Mouse (Mus musculus): ENCODE results near the gene Afmid. TPM values are rescaled to one million over a fixed set of nuclear protein-coding genes. Genes with fewer than 3 reads are reported as not detected.

Afmid gene
- polyA plus RNA-seq, 1 experiment, result 6.4 TPM

- no peak overlapping the region for H3K27ac ChIP-seq (ENCODE audit: insufficient read depth, low read length)
- H3K4me1 ChIP-seq (ENCODE audit: control insufficient read depth, insufficient read depth, low read length), result no peaks in the 10 kb centered on the region
- H3K4me3 ChIP-seq (ENCODE audit: insufficient read depth, low read length), result no peak overlapping the region
- TF ChIP-seq CTCF (IDR thresholded peaks at IDR 0.05; ENCODE audit: borderline replicate concordance, insufficient read depth, low read length) (no peak), POLR2A (IDR thresholded peaks at IDR 0.05; ENCODE audit: low read depth, low read length) (no peak)
These were observed 34.3 kb upstream of the Afmid start for GRCm38 (mm10) chr11:117791441-117791761.

DNA sequence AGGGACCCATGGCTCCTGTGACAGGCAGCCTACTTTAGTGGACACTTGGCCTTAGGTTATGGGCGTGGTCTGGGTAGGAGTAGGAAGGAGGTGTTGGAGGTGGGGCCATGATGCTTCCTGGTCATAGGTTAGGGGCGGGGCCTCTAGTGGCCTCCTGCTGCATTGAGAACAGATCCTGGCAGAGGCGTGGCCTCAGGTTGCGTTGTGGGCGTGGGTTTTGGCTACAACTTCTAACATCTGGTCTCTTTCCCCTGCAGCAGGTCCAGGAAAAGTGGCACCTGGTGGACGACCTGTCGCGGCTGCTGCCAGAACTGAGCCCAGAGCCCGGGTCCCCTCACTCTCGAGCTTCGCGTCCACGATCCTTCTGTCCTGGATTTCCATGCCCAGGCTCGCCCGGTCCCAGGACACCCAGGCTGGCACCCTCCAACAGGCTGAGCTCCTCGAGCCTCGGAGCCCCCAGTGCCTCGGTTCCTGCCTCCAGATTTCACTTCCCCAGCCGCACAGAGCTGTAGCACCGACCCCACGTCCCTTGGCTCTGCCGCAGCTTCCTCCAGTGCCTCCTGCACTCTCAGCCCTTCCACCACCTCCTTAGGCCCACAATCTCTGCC is 33.3 kb upstream of the Afmid start:
- Histone ChIP-seq H3K4me3 (ENCODE audit: insufficient read depth, low read length) (no peak overlapping the region), H3K4me1 (ENCODE audit: control insufficient read depth, insufficient read depth, low read length) (no peaks in the 10 kb centered on the region), H3K27ac (ENCODE audit: insufficient read depth, low read length) (no peak overlapping the region)
- TF ChIP-seq POLR2A (IDR thresholded peaks at IDR 0.05; ENCODE audit: low read depth, low read length) (no peak), CTCF (IDR thresholded peaks at IDR 0.05; ENCODE audit: borderline replicate concordance, insufficient read depth, low read length) (no peak)

DNA sequence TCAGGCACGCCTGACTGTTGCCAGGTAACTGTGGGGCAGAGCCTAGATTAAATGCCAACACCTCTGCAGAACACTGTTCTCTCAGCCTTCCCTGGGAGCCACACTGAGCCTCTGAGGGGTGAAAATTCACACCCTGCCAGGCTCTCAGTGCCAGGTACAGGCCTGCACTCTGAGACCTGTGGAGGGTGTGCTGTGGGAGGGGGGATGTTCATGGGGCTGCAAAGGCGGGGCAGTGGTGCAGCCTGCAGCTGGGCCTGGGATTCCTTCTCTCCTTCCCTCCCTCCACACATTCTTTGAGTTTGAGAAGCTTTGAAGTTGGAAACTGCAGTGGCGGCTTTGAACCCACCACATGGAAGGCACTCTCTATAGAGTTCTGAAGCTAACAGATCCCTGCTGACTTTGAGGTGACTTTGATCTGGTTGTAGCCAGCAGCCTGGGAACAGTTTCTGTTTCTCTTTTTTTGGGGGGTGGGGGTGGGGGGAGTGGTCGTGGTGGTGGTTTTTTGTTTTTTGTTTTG is 31.6 kb upstream of the Afmid start:
- Histone ChIP-seq H3K4me3 (ENCODE audit: insufficient read depth, low read length) (no peak overlapping the region), H3K27ac (ENCODE audit: insufficient read depth, low read length) (no peak overlapping the region), H3K4me1 (ENCODE audit: control insufficient read depth, insufficient read depth, low read length) (no peaks in the 10 kb centered on the region)
- TF ChIP-seq POLR2A (IDR thresholded peaks at IDR 0.05; ENCODE audit: low read depth, low read length) (no peak), CTCF (IDR thresholded peaks at IDR 0.05; ENCODE audit: borderline replicate concordance, insufficient read depth, low read length) (no peak)

DNA sequence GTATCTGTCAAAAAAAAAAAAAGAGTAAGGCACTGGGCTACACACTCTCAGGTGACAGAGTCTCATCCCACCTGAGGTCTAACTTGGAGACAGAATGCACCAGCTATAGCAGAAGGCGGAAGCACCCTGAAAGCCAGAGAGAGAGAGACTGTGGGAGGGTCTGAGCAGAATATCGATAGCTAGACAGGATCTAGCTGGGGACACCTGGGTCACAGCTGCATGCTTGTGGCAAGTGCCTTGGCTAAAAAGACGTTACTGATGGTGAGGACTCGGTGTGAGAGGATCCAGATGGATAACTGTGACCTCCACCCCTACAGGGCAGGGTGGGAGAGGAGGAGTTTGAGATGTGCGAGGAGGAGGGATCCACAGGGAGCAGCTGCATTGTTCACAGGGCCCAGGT is 28.8 kb upstream of the Afmid start:
- H3K4me3 ChIP-seq (ENCODE audit: insufficient read depth, low read length), result no peak overlapping the region
- H3K27ac ChIP-seq (ENCODE audit: insufficient read depth, low read length), result no peak overlapping the region
- H3K4me1 ChIP-seq (ENCODE audit: control insufficient read depth, insufficient read depth, low read length), result no peaks in the 10 kb centered on the region
- no peak for TF ChIP-seq POLR2A (IDR thresholded peaks at IDR 0.05; ENCODE audit: low read depth, low read length)
- no peak for TF ChIP-seq CTCF (IDR thresholded peaks at IDR 0.05; ENCODE audit: borderline replicate concordance, insufficient read depth, low read length)

GRCm38 (mm10) chr11:117797511-117798159 is 28.1 kb upstream of the Afmid start, which contains the start of gene 6030468B19Rik:
6030468B19Rik (plus strand) TSS chr11:117797660.
- Histone ChIP-seq H3K4me1 (ENCODE audit: control insufficient read depth, insufficient read depth, low read length) (no peaks in the 10 kb centered on the region), H3K4me3 (ENCODE audit: insufficient read depth, low read length) (no peak within 1 kb of the TSS), H3K27ac (ENCODE audit: insufficient read depth, low read length) (no peak within 1 kb of the TSS)
- no peak for TF ChIP-seq POLR2A (IDR thresholded peaks at IDR 0.05; ENCODE audit: low read depth, low read length)
- no peak for TF ChIP-seq CTCF (IDR thresholded peaks at IDR 0.05; ENCODE audit: borderline replicate concordance, insufficient read depth, low read length)

- no peaks in the 10 kb centered on the region for H3K4me1 ChIP-seq (ENCODE audit: control insufficient read depth, insufficient read depth, low read length)
- H3K4me3 ChIP-seq (ENCODE audit: insufficient read depth, low read length), result no peak overlapping the region
- H3K27ac ChIP-seq (ENCODE audit: insufficient read depth, low read length), result no peak overlapping the region
- TF ChIP-seq CTCF (IDR thresholded peaks at IDR 0.05; ENCODE audit: borderline replicate concordance, insufficient read depth, low read length) (no peak), POLR2A (IDR thresholded peaks at IDR 0.05; ENCODE audit: low read depth, low read length) (no peak)
These were observed 27.6 kb upstream of the Afmid start for GRCm38 (mm10) chr11:117798160-117798541.

GRCm38 (mm10) chr11:117799174-117799573 is 26.6 kb upstream of the Afmid start:
- TF ChIP-seq POLR2A (IDR thresholded peaks at IDR 0.05; ENCODE audit: low read depth, low read length), result no peak
- no peak for TF ChIP-seq CTCF (IDR thresholded peaks at IDR 0.05; ENCODE audit: borderline replicate concordance, insufficient read depth, low read length)
- no peaks in the 10 kb centered on the region for H3K4me1 ChIP-seq (ENCODE audit: control insufficient read depth, insufficient read depth, low read length)
- H3K4me3 ChIP-seq (ENCODE audit: insufficient read depth, low read length), result no peak overlapping the region
- no peak overlapping the region for H3K27ac ChIP-seq (ENCODE audit: insufficient read depth, low read length)

DNA sequence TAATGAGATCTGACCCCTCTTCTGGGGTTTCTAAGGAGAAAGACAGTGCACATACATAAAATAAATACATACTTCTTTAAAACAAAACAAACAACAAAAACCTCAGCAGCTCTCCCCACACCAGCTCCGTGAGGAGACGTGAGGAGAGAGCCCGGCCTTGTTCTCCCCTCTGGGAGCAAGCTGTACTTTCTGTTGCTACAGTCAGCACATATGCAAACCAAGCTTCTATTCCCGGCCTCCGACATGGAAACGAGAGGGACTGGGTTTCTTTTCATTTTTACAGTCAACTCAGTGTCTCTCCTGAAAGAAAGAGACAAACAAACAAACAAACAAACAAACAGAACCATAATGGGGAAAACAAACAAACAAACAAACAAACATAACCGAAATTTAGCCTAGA is 25.7 kb upstream of the Afmid start:
- H3K27ac ChIP-seq (ENCODE audit: insufficient read depth, low read length), result no peak overlapping the region
- no peaks in the 10 kb centered on the region for H3K4me1 ChIP-seq (ENCODE audit: control insufficient read depth, insufficient read depth, low read length)
- TF ChIP-seq CTCF (IDR thresholded peaks at IDR 0.05; ENCODE audit: borderline replicate concordance, insufficient read depth, low read length) (no peak), POLR2A (IDR thresholded peaks at IDR 0.05; ENCODE audit: low read depth, low read length) (no peak)
- H3K4me3 ChIP-seq (ENCODE audit: insufficient read depth, low read length), result no peak overlapping the region

DNA sequence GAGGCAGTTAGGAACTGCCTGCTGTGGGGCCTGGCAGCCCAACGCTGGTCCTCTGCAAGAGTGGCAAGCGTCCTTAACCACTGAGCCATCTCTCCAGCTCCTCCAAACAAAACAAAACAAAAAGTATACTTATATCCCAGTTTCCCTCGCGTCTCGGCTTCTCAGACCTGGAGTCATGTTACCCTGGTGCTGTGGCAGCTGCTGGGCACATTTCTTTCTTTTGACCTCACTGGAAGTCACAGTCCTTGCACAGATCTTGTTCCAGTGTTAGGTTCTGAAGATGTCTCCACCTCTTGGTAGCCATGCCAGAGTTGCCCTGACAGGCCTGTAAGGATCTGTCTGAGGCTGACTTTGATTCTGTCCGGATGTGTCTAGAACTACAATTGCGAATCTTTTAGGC is 24.1 kb upstream of the Afmid start:
- no peak for TF ChIP-seq CTCF (IDR thresholded peaks at IDR 0.05; ENCODE audit: borderline replicate concordance, insufficient read depth, low read length)
- no peak for TF ChIP-seq POLR2A (IDR thresholded peaks at IDR 0.05; ENCODE audit: low read depth, low read length)
- no peak overlapping the region for H3K4me3 ChIP-seq (ENCODE audit: insufficient read depth, low read length)
- H3K4me1 ChIP-seq (ENCODE audit: control insufficient read depth, insufficient read depth, low read length), result no peaks in the 10 kb centered on the region
- H3K27ac ChIP-seq (ENCODE audit: insufficient read depth, low read length), result no peak overlapping the region

DNA sequence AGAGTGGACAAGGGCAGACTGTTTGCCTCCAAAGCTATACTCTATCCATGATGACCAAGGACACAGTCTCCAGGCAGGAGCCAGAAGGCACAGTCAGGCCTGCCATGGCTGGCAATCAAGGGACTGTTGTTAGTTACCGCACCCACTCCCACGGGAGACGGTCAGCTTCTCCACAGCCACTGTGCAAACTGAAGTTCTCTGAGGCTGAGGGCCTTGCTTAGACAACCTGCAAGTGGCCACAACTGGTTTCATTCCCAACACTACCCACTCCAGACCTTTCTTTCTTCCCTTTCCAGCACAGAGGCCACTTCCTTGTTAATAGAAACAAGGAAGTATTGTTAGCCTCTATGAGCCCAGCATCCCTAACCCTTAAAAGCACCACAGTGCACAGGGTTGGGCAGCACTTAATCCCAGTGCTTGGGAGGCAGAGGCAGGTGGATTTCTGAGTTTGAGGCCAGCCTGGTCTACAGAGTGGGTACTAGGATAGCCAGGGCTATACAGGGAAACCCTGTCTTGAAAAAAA is 22.5 kb upstream of the Afmid start:
- no peak overlapping the region for H3K4me3 ChIP-seq (ENCODE audit: insufficient read depth, low read length)
- no peak overlapping the region for H3K27ac ChIP-seq (ENCODE audit: insufficient read depth, low read length)
- no peak for TF ChIP-seq POLR2A (IDR thresholded peaks at IDR 0.05; ENCODE audit: low read depth, low read length)
- TF ChIP-seq CTCF (IDR thresholded peaks at IDR 0.05; ENCODE audit: borderline replicate concordance, insufficient read depth, low read length), result no peak
- no peaks in the 10 kb centered on the region for H3K4me1 ChIP-seq (ENCODE audit: control insufficient read depth, insufficient read depth, low read length)

All from embryonic fibroblast, embryonic 13.5 days (primary cell).